Mouse (Mus musculus) testis, adult 2 months (tissue): Measurements from ENCODE around the gene Gm9736. TPM values are rescaled to one million over a fixed set of nuclear protein-coding genes. Genes with fewer than 3 reads are reported as not detected.
"Not testable (repeated sequence)": the region's sequence is repeated elsewhere in the genome, so short reads cannot be mapped to it uniquely, and the experiment has no call there.

Experiments
- H3K27ac ChIP-seq: fragments of 200-500 bp; 2 replicates; pipeline ENCODE4 v1.5.1; 2012; ENCODE audit warnings: low read depth, low read length; ENCODE audit not compliant: control insufficient read depth, insufficient read depth
- H3K27me3 ChIP-seq: fragments of 200-500 bp; 2 replicates; pipeline ENCODE4 v1.6.1; 2012; ENCODE audit warnings: mild to moderate bottlenecking, low read length, moderate library complexity; ENCODE audit not compliant: control insufficient read depth, insufficient read depth
- H3K36me3 ChIP-seq: fragments of 200-500 bp; 2 replicates; pipeline ENCODE4 v1.6.1; 2012; ENCODE audit warnings: mild to moderate bottlenecking, low read length; ENCODE audit not compliant: control insufficient read depth, insufficient read depth
- H3K4me1 ChIP-seq: fragments of 200-500 bp; 2 replicates; pipeline ENCODE4 v1.6.1; 2012; ENCODE audit warnings: low read length; ENCODE audit not compliant: control insufficient read depth, insufficient read depth
- H3K4me3 ChIP-seq: fragments of 200-500 bp; 2 replicates; pipeline ENCODE4 v1.5.1; 2012; ENCODE audit warnings: low read depth, mild to moderate bottlenecking, low read length, moderate library complexity, mixed read lengths; ENCODE audit not compliant: control insufficient read depth
- CTCF ChIP-seq: fragments of 200-500 bp; IDR thresholded peaks from 2 replicates; pipeline ENCODE4 v1.5.1; 2012; ENCODE audit warnings: low read depth, mild to moderate bottlenecking, inconsistent platforms, low read length, moderate library complexity; ENCODE audit not compliant: control insufficient read depth, insufficient read depth, insufficient replicate concordance
- POLR2A ChIP-seq: fragments of 200-500 bp; IDR thresholded peaks from 2 replicates; pipeline ENCODE4 v1.6.1; 2012; ENCODE audit warnings: low read depth, mild to moderate bottlenecking, inconsistent platforms, low read length, moderate library complexity; ENCODE audit not compliant: control insufficient read depth
- polyA plus RNA-seq: library from polyadenylated mRNA; depleted of rRNA; stranded (reverse); fragments of >200 nt; gene quantifications from 2 replicates; pipeline ENCODE4 v1.2.3, GENCODE M21; 2012; rRNA removed

Gm9736 gene
- polyA plus RNA-seq = not detected in 2 replicates

DNA sequence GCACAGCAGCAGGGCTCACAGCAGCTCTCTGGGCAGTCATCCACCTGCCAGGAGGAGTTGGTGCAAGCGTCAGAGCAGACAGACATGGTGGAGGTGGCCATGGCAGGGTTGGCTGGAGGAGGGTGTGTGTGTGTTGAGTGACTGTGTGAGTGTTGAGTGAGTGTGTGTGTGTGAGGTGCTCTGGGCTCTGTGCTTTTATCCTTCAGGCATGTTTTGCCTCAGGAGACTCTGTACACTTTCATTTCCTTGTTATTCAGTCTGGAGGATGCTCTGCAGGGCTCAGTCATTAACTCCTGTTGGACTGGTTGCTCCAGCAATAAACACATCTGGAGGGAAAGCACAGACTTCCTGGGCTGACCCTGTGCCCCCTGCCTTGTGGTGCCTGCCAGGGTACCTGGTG lies at the start of gene Gm9736:
TSS of gene Gm9736 (minus strand) at position 101 of the 400 bp plus-strand sequence.
- not testable (repeated sequence) for H3K27me3 ChIP-seq, H3K27ac ChIP-seq, H3K36me3 ChIP-seq

GRCm38 (mm10) chr10:77798921-77799508 lies 47.9 kb upstream of the Gm9736 start, which contains the start of gene Gm19668:
Gm19668 (minus strand) TSS chr10:77799133.
- no peak for TF ChIP-seq CTCF
- no peak for TF ChIP-seq POLR2A
- H3K36me3 ChIP-seq = no peaks in the 10 kb centered on the region
- no peak within 1 kb of the TSS for H3K4me3 ChIP-seq
- no peaks in the 10 kb centered on the region for H3K27me3 ChIP-seq
- no peaks in the 10 kb centered on the region for H3K4me1 ChIP-seq
- H3K27ac ChIP-seq = no peak within 1 kb of the TSS

More for the DNA sequence above, at the start of gene Gm9736:
- not testable (repeated sequence) for H3K4me1 ChIP-seq, H3K4me3 ChIP-seq

- not testable (repeated sequence) for H3K4me3 ChIP-seq
Measured at GRCm38 (mm10) chr10:77798164-77798920, 47.2 kb upstream of the Gm9736 start.

GRCm38 (mm10) chr10:77797677-77798076 lies 46.5 kb upstream of the Gm9736 start:
- TF ChIP-seq POLR2A (no peak), CTCF (no peak)
- no peaks in the 10 kb centered on the region for H3K27me3 ChIP-seq
- H3K36me3 ChIP-seq = no peaks in the 10 kb centered on the region
- H3K4me3 ChIP-seq = no peak overlapping the region
- H3K27ac ChIP-seq = no peak overlapping the region
- H3K4me1 ChIP-seq = no peaks in the 10 kb centered on the region

More at GRCm38 (mm10) chr10:77798164-77798920, 47.2 kb upstream of the Gm9736 start:
- H3K4me1 ChIP-seq, H3K36me3 ChIP-seq, H3K27me3 ChIP-seq, H3K27ac ChIP-seq: not testable (repeated sequence)

- Histone ChIP-seq H3K27me3 (no peaks in the 10 kb centered on the region), H3K4me3 (no peak within 1 kb of the TSS), H3K36me3 (no peaks in the 10 kb centered on the region), H3K27ac (no peak within 1 kb of the TSS), H3K4me1 (no peaks in the 10 kb centered on the region)
- TF ChIP-seq POLR2A = no peak
- TF ChIP-seq CTCF = no peak
Measured at GRCm38 (mm10) chr10:77794976-77795375, 43.8 kb upstream of the Gm9736 start, which contains the start of gene Gm9639. Gm9639 (minus strand) TSS chr10:77795076.

DNA sequence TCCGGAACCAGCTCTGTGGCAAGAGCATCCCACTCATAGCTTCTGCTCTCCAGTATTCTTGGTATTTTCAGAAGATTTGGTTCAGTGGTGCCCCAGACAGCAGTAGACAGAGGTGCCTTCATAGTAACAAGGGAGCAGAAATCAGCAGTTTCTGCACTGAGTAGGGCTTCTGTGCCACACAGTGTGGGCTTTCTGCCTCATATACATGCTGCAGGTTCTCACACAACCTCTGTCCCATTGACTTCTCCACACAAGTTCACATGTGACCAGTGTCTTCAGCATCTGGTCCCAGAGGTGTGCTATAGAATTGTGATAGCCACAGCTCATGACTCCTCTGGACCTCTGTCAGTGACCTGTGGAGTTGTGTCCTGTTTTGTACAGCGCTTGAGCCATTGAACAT lies 37.5 kb upstream of the Gm9736 start:
- Histone ChIP-seq H3K27ac (no peak overlapping the region), H3K4me1 (no peaks in the 10 kb centered on the region), H3K4me3 (no peak overlapping the region), H3K36me3 (no peaks in the 10 kb centered on the region), H3K27me3 (no peaks in the 10 kb centered on the region)
- TF ChIP-seq POLR2A = no peak
- no peak for TF ChIP-seq CTCF

- not testable (repeated sequence) for H3K36me3 ChIP-seq, H3K27me3 ChIP-seq, H3K4me3 ChIP-seq, H3K27ac ChIP-seq, H3K4me1 ChIP-seq
Measured at GRCm38 (mm10) chr10:77787876-77788275, 36.7 kb upstream of the Gm9736 start, which contains the start of gene Gm7137. Gm7137 (minus strand) TSS chr10:77788200.

GRCm38 (mm10) chr10:77783396-77783795 lies 32.2 kb upstream of the Gm9736 start:
- H3K4me1 ChIP-seq, H3K4me3 ChIP-seq, H3K27ac ChIP-seq, H3K36me3 ChIP-seq, H3K27me3 ChIP-seq: not testable (repeated sequence)

- H3K36me3 ChIP-seq, H3K4me3 ChIP-seq, H3K27me3 ChIP-seq, H3K27ac ChIP-seq, H3K4me1 ChIP-seq: not testable (repeated sequence)
Measured at GRCm38 (mm10) chr10:77782442-77782841, 31.3 kb upstream of the Gm9736 start, which contains the start of gene Gm3250. Gm3250 (minus strand) TSS chr10:77782542.

DNA sequence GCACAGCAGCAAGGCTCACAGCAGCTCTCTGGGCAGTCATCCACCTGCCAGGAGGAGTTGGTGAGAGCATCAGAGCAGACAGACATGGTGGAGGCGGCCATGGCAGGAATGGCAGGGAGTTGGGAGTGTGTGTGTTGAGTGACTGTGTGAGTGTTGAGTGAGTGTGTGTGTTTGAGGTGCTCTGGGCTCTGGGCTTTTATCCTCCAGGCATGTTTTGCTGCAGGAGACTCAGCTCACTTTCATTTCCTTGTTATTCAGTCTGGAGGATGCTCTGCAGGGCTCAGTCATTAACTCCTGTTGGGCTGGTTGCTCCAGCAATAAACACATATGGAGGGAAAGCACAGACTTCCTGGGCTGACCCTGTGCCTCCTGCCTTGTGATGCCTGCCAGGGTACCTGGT lies 25.7 kb upstream of the Gm9736 start, which contains the start of gene Gm7138:
TSS of gene Gm7138 (minus strand) at position 101 of the 400 bp plus-strand sequence.
- not testable (repeated sequence) for H3K4me1 ChIP-seq, H3K27ac ChIP-seq, H3K4me3 ChIP-seq, H3K36me3 ChIP-seq, H3K27me3 ChIP-seq

DNA sequence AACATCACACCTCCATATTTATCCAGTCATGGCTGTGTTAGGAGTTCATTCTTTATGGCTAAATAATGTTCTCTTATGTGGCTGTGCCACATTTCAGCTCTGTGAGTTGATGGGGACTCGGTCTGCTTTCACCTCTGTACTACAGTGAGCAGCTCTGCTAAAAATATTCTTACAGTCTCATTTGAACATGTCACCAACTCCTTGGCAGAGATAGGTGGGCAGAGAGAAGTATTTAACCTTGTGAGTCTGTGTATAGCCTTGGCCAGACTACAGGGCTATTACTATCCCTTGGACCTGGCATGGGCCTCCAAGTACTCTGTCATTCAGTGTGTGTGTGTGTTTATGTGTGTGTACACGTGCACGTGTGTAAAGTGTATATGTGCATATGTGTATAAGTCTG lies 21.0 kb upstream of the Gm9736 start:
- not testable (repeated sequence) for H3K4me1 ChIP-seq, H3K27me3 ChIP-seq, H3K36me3 ChIP-seq, H3K27ac ChIP-seq, H3K4me3 ChIP-seq
